Mouse (Mus musculus) cerebellum, adult 2 months (tissue): ENCODE data around the gene Wnt2.

Experiments used
- CTCF ChIP-seq: fragments of 200-500 bp; IDR thresholded peaks from 2 replicates; pipeline ENCODE4 v1.5.1; 2011; ENCODE audit warnings: low read depth, mild to moderate bottlenecking, control low read depth, low read length, moderate library complexity, borderline replicate concordance; ENCODE audit not compliant: insufficient read depth
- POLR2A ChIP-seq: fragments of 200-500 bp; IDR thresholded peaks from 2 replicates; pipeline ENCODE4 v1.6.1; 2011; ENCODE audit warnings: low read length, control low read depth, borderline replicate concordance; ENCODE audit not compliant: insufficient read depth

GRCm38 (mm10) chr6:17963455-17963854 lies 66.9 kb downstream of the Wnt2 start:
- TF ChIP-seq CTCF: no peak
- TF ChIP-seq POLR2A: no peak
